Mouse (Mus musculus) kidney, adult 10 weeks (tissue): ENCODE measurements around the gene Olfr996. TPM values are rescaled to one million over a fixed set of nuclear protein-coding genes. Genes with fewer than 3 reads are reported as not detected.

Experiments used
- polyA plus RNA-seq: library from polyadenylated mRNA; stranded (reverse); fragments of 350-450 nt; fragmentation: Illumina TruSeq; extraction: RNeasy Lipid Tissue Mini Kit (QIAGEN cat#74804); gene quantifications from one replicate; pipeline ENCODE4 v1.2.3, GENCODE M21; 2014; ENCODE audit warnings: low read depth, low replicate concordance

The Olfr996 gene
- not detected for polyA plus RNA-seq

DNA sequence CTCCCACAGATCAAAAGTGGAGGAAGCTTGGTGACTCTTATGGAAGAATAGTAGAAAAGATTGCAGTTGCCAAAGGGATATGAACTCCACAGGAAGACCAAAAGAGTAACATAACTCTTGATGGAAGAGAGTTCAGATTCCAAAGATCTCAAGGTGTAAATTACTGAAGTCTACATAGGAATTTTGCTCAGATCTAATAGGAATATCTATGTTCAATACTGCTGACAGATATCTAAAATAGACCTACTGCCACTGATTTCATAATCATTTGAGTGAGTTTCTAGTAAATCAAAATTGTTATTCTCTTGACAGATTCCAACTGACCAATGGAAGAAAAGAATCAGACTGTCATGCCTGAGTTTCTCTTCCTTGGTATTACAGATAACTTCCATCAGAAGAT, at the start of gene Olfr996:
Gene Olfr996 (plus strand): TSS at position 301 of the 400 bp plus-strand sequence.

DNA sequence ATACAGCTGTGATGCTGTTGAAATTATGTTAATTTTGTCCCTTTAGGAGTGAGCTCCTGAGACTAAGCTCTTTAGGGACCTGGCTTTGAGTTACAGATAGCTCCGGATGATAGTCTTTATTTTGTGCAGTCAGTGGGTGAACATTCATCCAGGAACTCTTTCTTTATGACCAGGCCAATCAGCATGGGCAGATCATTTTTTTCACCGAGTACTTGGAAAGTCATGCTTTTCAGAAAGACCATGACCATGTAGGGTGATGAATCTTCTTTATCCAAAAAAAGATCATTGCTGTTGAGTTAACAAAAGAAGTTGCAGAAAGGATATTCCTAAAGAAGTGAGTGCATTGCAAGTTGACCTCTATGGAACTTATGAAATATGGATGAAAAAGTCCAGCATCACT, 9.6 kb downstream of the Olfr996 start, which contains the start of gene Olfr998:
Gene Olfr998 (plus strand): TSS at position 301 of the 400 bp plus-strand sequence.

DNA sequence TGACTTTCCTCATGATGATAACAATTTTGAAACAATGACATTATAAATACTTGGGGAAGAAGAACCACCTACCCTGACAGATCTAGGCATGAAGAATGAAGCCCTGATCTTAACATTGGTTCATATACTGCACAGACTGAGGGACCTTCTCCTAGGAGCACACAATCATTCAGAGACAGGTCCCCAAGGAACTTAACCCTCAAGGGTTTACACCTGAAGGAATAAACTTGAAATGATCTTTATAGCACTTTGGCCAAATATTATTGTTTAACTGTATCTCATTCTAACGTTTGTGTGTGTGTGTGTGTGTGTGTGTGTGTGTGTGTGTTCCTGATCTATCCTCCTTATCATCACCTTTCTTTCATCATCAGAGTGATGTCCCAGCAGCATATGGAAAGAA, 32.8 kb downstream of the Olfr996 start, which contains the start of gene Olfr1000:
Gene Olfr1000 (minus strand): TSS at position 101 of the 400 bp plus-strand sequence.

Other genes starting within 250 kb of the Olfr996 start
- not detected for gene Olfr987, start 239.9 kb upstream of the Olfr996 start, polyA plus RNA-seq
- not detected for gene Olfr988, start 216.0 kb upstream of the Olfr996 start, polyA plus RNA-seq
- not detected for gene Olfr992, start 169.7 kb upstream of the Olfr996 start, polyA plus RNA-seq
- gene Olfr993, start 164.3 kb upstream of the Olfr996 start, polyA plus RNA-seq, result not detected
- gene Olfr994, start 142.8 kb upstream of the Olfr996 start, polyA plus RNA-seq, result not detected
- gene Olfr995, start 135.6 kb upstream of the Olfr996 start, polyA plus RNA-seq, result not detected
- gene 4833423E24Rik, start 60.2 kb upstream of the Olfr996 start, polyA plus RNA-seq, result not detected
- gene Olfr998, start 9.7 kb downstream of the Olfr996 start, polyA plus RNA-seq, result not detected
- gene Olfr1000, start 32.7 kb downstream of the Olfr996 start, polyA plus RNA-seq, result not detected
- not detected for gene Olfr1002, start 71.5 kb downstream of the Olfr996 start, polyA plus RNA-seq
- not detected for gene Olfr154, start 85.2 kb downstream of the Olfr996 start, polyA plus RNA-seq
- not detected for gene Olfr1006, start 99.6 kb downstream of the Olfr996 start, polyA plus RNA-seq
- gene Olfr1008, start 110.2 kb downstream of the Olfr996 start, polyA plus RNA-seq, result not detected
- gene Olfr1009, start 136.2 kb downstream of the Olfr996 start, polyA plus RNA-seq, result not detected
- gene Olfr1012, start 183.6 kb downstream of the Olfr996 start, polyA plus RNA-seq, result not detected
- gene Olfr1013, start 187.9 kb downstream of the Olfr996 start, polyA plus RNA-seq, result not detected
- not detected for gene Olfr1014, start 193.5 kb downstream of the Olfr996 start, polyA plus RNA-seq
- gene Olfr1015, start 202.8 kb downstream of the Olfr996 start, polyA plus RNA-seq, result not detected
- gene Olfr1016, start 223.3 kb downstream of the Olfr996 start, polyA plus RNA-seq, result not detected
- not detected for gene Olfr1018, start 239.3 kb downstream of the Olfr996 start, polyA plus RNA-seq